Mouse (Mus musculus) G1E (cell line): ENCODE results near the gene Ubxn11.

Source experiments
- CTCF ChIP-seq: IDR thresholded peaks from 2 replicates; pipeline ENCODE4 v1.5.1; 2012; ENCODE audit warnings: low read depth, low read length, inconsistent platforms, mixed read lengths
- TAL1 ChIP-seq: conservative IDR thresholded peaks from 2 replicates; pipeline ENCODE4 v1.6.1; 2012; ENCODE audit warnings: low read depth, low read length, inconsistent platforms, mixed read lengths

DNA sequence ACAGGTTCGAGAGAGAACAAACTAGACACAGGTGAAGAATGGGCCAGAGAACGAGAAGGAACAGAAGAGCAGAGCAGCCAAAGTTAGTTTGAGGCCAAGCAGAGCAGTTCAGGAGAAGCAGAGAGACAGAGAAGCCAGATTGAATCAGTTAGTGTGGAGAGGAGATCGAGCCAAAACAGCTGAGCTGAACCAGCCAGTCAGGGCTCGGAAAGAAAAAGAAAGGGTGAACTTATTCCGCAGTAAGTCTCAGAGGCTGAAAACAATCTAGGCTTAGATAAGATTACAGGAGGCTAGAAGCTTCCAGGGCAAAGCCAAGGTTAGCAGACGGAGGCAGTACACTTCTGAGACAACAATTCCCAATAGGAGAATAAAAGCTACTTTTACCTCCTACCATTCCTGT is 62.7 kb downstream of the Ubxn11 start:
- TF ChIP-seq CTCF (no peak), TAL1 (no peak)
